Mouse (Mus musculus) cortical plate, adult 2 months (tissue): Measurements from ENCODE around the gene Adgrv1.

Experiments used
- CTCF ChIP-seq: fragments of 200-500 bp; IDR thresholded peaks from 2 replicates; pipeline ENCODE4 v1.5.1; 2011; ENCODE audit warnings: mild to moderate bottlenecking, control low read depth, low read length; ENCODE audit not compliant: insufficient read depth; ENCODE audit errors: extremely low read depth
- POLR2A ChIP-seq: fragments of 200-500 bp; IDR thresholded peaks from 2 replicates; pipeline ENCODE4 v1.6.1; 2011; ENCODE audit warnings: mild to moderate bottlenecking, low read length, control low read depth; ENCODE audit not compliant: insufficient read depth; ENCODE audit errors: extremely low read depth

- no peak for TF ChIP-seq POLR2A
- no peak for TF ChIP-seq CTCF
Observed at GRCm38 (mm10) chr13:81578692-81579091, 54.3 kb downstream of the Adgrv1 start.
